Mouse (Mus musculus): ENCODE measurements at regions not wholly inside any gene's neighbourhood (a gene's known extent, or its start where the extent isn't known, plus 50 kb on each side); places are given as distances from the start of the nearest gene placed in this dataset.
A peak's percentile ranks its signal among the peaks of the same experiment; 100 is the strongest.

GRCm38 (mm10) chr2:30717566-30718328, 85.7 kb downstream of the 1700001O22Rik start:
- Histone ChIP-seq H3K27ac (replicated peaks; ENCODE audit: low read depth, low read length) (peak overlapping the region; percentile 74), H3K27me3 (ENCODE audit: control insufficient read depth, insufficient read depth, low read length) (no peaks in the 10 kb centered on the region), H3K4me3 (replicated peaks; ENCODE audit: low read length) (peak overlapping the region; percentile 11; the same call in 1 of the 2 replicates), H3K9me3 (ENCODE audit: control insufficient read depth, low read length) (no peaks in the 10 kb centered on the region), H3K4me1 (ENCODE audit: control insufficient read depth, insufficient read depth, low read length) (peaks cover 74% of the 10 kb centered on the region), H3K4me2 (replicated peaks; ENCODE audit: low read depth, low read length, severe bottlenecking) (peak overlapping the region; percentile 65), H3K9ac (ENCODE audit: low read depth, low read length, severe bottlenecking) (no peak overlapping the region), H3K36me3 (ENCODE audit: control insufficient read depth, insufficient read depth, low read length) (no peaks in the 10 kb centered on the region)
- WGBS = 10% methylated on average over 16 of the region's 16 CpGs
- TF ChIP-seq POLR2A (IDR thresholded peaks at IDR 0.05; ENCODE audit: borderline replicate concordance, extremely low read depth, insufficient read depth, insufficient read length) = no peak
- DNase-seq (ENCODE audit: low spot score) (no peak), ATAC-seq (ENCODE audit: low FRiP score, low read depth) (0 out of 2 replicates have a peak, but pooled peaks have one; percentile 2)

- peak overlapping the region; percentile 34 for H3K4me2 ChIP-seq (replicated peaks; ENCODE audit: low read depth, low read length, severe bottlenecking)
- no peak for TF ChIP-seq POLR2A (IDR thresholded peaks at IDR 0.05; ENCODE audit: borderline replicate concordance, extremely low read depth, insufficient read depth, insufficient read length)
- peak overlapping the region; percentile 36; the same call in 1 of the 2 replicates for H3K9ac ChIP-seq (ENCODE audit: low read depth, low read length, severe bottlenecking)
- H3K27me3 ChIP-seq (ENCODE audit: control insufficient read depth, insufficient read depth, low read length) = no peaks in the 10 kb centered on the region
- H3K4me1 ChIP-seq (ENCODE audit: control insufficient read depth, insufficient read depth, low read length) = peaks cover 73% of the 10 kb centered on the region
- no peaks in the 10 kb centered on the region for H3K9me3 ChIP-seq (ENCODE audit: control insufficient read depth, low read length)
- ATAC-seq (ENCODE audit: low FRiP score, low read depth) (no peak), DNase-seq (ENCODE audit: low spot score) (no peak)
- peak overlapping the region; percentile 11; the same call in 1 of the 2 replicates for H3K4me3 ChIP-seq (replicated peaks; ENCODE audit: low read length)
- no peaks in the 10 kb centered on the region for H3K36me3 ChIP-seq (ENCODE audit: control insufficient read depth, insufficient read depth, low read length)
- peak overlapping the region; percentile 74 for H3K27ac ChIP-seq (replicated peaks; ENCODE audit: low read depth, low read length)
- 4% methylated on average over 21 of the region's 24 CpGs for WGBS
Measured at GRCm38 (mm10) chr2:30716580-30717565, 86.6 kb downstream of the 1700001O22Rik start.

- ATAC-seq (ENCODE audit: low FRiP score, low read depth) = no peak
- Histone ChIP-seq H3K27ac (replicated peaks; ENCODE audit: low read depth, low read length) (no peak overlapping the region), H3K4me2 (replicated peaks; ENCODE audit: low read depth, low read length, severe bottlenecking) (peak overlapping the region; percentile 34; the same call in 1 of the 2 replicates), H3K9ac (ENCODE audit: low read depth, low read length, severe bottlenecking) (no peak overlapping the region), H3K4me3 (replicated peaks; ENCODE audit: low read length) (no peak overlapping the region), H3K9me3 (ENCODE audit: control insufficient read depth, low read length) (no peaks in the 10 kb centered on the region), H3K36me3 (ENCODE audit: control insufficient read depth, insufficient read depth, low read length) (no peaks in the 10 kb centered on the region), H3K27me3 (ENCODE audit: control insufficient read depth, insufficient read depth, low read length) (no peaks in the 10 kb centered on the region), H3K4me1 (ENCODE audit: control insufficient read depth, insufficient read depth, low read length) (peaks cover 74% of the 10 kb centered on the region)
- no peak for TF ChIP-seq POLR2A (IDR thresholded peaks at IDR 0.05; ENCODE audit: borderline replicate concordance, extremely low read depth, insufficient read depth, insufficient read length)
- no peak for DNase-seq (ENCODE audit: low spot score)
- WGBS = 57% methylated on average over 4 of the region's 4 CpGs
Measured at GRCm38 (mm10) chr2:30715720-30716310, 87.6 kb downstream of the 1700001O22Rik start.

- Histone ChIP-seq H3K27ac (replicated peaks; ENCODE audit: low read depth, low read length) (peak overlapping the region; percentile 65; the same call in 1 of the 2 replicates), H3K36me3 (ENCODE audit: control insufficient read depth, insufficient read depth, low read length) (no peaks in the 10 kb centered on the region), H3K4me3 (replicated peaks; ENCODE audit: low read length) (no peak overlapping the region), H3K4me1 (ENCODE audit: control insufficient read depth, insufficient read depth, low read length) (peaks cover 72% of the 10 kb centered on the region), H3K4me2 (replicated peaks; ENCODE audit: low read depth, low read length, severe bottlenecking) (no peak overlapping the region), H3K9me3 (ENCODE audit: control insufficient read depth, low read length) (no peaks in the 10 kb centered on the region), H3K27me3 (ENCODE audit: control insufficient read depth, insufficient read depth, low read length) (no peaks in the 10 kb centered on the region), H3K9ac (ENCODE audit: low read depth, low read length, severe bottlenecking) (no peak overlapping the region)
- no peak for TF ChIP-seq POLR2A (IDR thresholded peaks at IDR 0.05; ENCODE audit: borderline replicate concordance, extremely low read depth, insufficient read depth, insufficient read length)
- 8% methylated on average over 3 of the region's 3 CpGs for WGBS
- ATAC-seq (ENCODE audit: low FRiP score, low read depth) = no peak
- peak; percentile 66 for DNase-seq (ENCODE audit: low spot score)
Measured at GRCm38 (mm10) chr2:30713535-30713934, 89.9 kb downstream of the 1700001O22Rik start.

Data from limb, embryonic 14.5 days (tissue).